Mouse (Mus musculus): ENCODE results near the gene Fgd1.

Fgd1 gene

DNA sequence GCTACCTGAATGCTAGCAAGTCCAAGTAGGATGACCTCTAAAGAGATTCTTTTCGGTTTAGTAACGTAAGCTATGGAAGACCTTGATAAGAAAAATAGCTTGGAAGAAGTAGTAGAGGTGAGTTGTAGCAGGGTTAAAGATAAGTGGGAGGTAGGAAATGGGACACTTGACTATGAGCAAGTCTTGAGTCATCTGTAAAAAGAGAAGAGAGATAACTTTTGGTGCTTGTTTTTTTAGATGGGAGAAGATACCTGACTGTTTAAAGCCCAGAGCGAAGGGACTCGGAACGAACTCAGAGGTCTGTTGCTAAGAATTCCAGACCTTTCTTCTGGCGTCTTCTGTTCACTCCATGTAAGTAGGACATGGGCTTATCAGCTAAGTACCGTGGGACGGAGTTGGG lies at the start of gene Fgd1:
Fgd1 (plus strand) TSS at position 301 of the 400 bp plus-strand sequence.
- DNase-seq (ENCODE audit: low read depth, low spot score), result no peak

DNA sequence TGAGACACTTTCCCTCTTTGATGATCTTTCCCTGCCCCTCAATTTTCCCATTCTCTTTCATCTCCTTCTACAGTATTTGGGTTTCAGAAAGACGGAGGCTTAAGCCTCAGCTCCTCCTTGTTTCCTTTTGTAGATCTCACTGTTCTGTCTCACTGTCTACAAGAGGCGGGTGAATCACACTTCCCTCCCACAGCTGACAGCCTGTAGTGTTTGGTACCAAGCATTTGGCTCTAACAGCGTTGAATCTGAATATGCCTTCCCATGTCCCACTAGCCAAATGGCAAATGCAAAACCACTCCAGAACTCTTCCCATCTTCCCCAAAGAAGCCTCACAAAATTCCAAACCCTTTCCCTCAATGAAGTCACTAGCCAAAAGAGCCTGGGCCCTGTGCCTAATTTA lies 49.2 kb upstream of the Fgd1 start:
- DNase-seq (ENCODE audit: low read depth, low spot score), result no peak

DNA sequence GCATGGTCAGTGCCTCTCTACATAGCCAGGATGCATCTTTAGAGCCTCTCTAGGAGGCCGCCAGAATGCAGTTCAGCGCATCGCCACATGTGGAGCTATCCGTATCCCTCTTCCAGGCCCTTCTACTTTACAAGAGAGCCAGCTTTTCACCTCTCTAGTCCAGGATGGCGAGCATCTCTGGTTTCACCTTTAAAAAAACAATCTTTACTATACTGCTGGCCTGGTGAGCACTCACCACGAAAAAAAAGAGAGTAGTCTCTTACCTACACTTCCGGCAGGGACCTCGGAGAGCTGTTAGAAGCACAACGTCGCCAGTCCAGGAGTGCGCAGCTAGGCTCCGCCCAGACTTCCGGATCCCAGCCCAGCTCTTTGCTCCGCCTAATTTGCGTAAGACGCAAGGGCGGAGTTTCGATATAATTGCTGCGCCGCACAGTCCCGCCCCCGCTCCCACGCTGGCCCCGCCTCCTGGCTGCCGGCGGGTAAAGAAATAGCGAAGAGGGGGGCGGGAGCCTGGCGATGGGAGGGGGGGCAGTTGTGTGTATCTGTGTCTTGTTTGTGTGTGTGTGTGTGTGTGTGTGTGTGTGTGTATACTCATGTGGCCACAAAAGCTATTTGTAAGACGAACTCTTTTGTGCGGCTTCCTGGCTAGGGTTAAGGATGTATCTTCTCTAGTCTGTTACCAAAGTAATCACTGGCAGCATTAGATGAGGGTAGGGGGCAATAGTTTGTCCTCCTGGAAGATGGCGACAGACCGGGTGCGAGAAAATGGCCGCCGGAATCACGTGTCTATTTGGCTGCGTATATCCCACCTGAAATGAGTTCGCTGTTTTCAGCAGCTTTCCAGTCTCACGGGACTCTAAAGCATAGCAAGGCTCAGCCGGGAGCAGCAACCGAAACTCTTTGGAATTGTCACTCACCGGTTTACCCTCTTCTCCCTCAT lies 28.7 kb upstream of the Fgd1 start, which contains the start of gene Gnl3l:
Gnl3l (minus strand) TSS at position 385 of the 940 bp plus-strand sequence.
- DNase-seq (ENCODE audit: low read depth, low spot score), result peak; percentile 94

DNA sequence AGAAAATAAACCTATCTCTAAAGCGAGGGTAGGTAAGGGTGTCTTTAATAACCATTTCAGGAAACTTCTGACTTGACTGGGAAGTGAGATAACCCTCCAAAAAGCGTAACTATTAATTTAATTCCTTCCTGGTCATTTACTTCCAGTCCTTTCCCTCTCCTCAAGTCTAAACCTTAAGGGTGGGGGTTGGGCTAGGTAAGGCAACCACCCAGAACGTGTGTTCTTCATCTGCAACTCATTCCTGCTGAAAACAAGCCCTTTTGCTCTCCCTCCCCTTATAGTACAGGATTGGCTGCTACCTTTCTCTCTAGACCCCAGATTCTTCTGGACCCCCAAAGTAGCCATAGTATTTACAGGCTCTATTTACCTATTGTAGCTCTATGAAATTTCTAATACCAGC lies 28.1 kb upstream of the Fgd1 start:
- DNase-seq (ENCODE audit: low read depth, low spot score), result peak; percentile 46

DNA sequence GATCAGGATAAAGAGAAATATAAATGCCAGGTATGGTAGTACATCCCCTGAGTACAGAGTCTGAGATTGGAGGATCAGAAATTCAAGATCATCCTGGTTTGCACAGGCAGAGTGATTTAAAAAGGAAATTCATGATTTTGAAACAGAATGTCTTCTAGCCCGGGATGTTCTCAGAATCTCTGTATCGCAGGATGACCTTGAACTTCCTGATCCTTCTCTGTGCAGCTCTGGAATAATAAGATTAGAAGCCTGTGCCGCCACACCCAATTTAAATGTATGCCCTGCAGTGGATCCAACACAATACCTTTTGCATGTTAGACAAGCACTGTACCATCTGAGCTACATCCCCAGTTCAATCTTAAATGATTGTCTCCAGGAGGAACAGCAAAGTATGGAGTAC lies 27.2 kb upstream of the Fgd1 start:
- DNase-seq (ENCODE audit: low read depth, low spot score), result peak; percentile 21

DNA sequence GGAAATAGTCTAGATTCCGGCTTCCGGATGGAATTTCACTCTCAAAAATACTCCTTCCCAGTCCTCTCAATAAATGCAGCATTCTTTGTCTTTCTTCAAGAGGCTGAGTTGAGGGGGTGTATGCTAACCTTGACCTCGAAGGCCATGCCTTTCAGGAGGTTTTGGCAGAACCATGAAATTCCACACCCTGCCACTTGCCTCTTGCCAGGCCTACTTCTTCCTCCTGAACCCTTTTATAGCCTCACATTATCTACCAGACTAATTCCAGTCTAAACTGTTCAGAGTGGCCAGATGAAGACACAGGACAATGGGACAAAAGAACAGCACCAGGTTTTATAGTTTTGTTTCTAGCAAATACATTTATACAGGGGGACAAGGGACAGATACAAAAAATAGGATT lies 14.6 kb upstream of the Fgd1 start:
- no peak for DNase-seq (ENCODE audit: low read depth, low spot score)

DNA sequence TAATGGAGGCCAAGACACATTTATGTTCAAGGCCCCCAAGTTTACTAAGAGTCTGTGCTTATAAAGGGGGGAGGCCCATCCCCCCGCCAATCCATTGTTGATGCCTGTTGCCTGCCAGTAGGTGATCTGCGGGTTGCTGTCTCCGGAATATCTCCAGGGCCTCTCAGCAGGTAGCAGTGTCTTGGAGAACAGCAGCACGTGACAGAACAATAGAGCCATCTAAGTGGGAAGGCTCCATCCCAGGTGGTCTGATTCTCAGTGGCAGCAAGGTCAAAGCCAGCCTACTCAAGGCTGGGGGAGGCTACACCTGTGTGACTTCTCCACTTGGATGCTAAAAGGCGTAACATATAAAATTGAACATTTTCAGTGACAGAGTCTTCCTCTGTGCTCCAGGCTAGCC lies 4.7 kb upstream of the Fgd1 start:
- DNase-seq (ENCODE audit: low read depth, low spot score), result peak; percentile 94

DNA sequence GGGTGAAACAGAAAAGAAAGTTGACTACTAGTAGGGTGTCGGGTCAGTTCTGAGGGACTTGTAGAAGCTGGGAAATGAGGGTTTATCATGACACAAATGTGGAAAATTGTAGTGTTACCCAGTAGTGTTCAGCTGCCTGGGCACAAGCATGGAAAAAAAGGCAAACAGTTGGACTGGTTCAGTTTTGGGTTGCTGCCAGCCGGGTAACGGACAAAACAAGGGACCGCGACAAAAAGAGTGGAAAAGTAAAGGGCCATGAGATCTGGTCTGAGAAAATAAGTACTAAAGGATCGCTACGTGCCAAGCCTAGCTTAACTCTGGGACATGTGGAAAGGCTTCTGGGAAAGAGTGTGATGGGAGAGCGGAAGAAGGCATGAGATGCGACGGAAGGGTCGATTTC lies 371 bp downstream of the Fgd1 start:
- DNase-seq (ENCODE audit: low read depth, low spot score), result no peak

DNA sequence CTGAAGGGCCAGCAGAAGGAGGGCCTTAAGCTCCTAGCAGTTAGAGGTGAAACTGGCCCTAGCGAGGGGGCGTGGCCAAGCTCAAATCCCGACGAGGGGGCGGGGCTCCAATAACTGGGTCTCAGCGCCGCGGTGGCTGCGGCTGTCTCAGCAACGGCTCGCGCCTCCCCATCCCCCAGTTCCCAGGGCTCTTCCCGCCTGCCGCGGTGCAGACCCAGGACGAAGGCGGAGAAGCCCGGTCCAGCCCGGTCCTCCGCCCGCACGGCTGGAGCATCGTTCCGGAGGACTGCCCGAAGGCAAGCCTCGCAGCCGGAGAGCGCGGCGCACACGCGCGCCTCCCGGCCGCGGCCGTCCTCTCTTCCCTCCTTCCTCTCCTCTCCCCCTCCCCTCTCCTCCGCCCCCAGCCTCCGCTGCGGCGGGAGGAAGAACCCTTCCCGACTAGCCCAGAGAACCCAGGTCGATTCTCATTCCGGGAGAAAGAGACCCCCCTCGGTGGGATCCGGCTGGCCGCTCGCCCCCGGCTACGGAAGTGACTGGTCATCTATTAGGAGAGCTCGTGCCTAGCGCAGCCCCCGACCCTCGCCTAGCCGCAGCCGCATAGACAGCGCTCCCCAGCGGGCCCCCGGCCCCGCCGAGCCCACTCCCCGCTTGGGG lies 954 bp downstream of the Fgd1 start:
- DNase-seq (ENCODE audit: low read depth, low spot score), result peak; percentile 86

DNA sequence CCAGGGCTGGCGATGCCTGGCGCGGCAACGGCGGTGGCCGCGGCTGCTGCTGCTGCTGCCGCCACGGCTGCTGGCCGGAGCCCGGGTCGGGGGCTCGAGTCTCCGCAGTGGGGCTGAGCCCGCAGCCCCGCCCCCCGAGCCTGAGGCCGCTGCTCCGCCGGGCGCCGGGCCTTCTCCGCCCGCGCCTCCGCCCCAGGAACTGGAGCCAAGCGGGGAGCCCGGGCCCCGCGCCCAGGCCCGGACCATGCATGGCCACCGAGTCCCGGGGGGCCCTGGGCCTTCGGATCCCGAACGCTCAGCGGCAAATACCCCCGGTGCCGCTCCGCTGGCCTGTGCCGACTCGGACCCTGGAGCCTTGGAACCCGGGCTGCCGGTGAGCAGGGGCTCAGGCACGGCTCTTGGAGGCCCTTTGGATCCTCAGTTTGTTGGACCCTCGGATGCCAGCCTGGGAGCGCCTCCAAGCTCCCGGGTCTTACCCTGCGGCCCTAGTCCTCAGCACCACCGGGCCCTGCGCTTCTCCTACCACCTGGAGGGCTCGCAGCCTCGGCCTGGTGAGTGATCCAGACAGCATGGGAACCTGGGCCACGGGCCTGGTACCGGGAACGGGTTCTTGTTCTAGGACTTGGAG lies 1.6 kb downstream of the Fgd1 start:
- DNase-seq (ENCODE audit: low read depth, low spot score), result no peak

DNA sequence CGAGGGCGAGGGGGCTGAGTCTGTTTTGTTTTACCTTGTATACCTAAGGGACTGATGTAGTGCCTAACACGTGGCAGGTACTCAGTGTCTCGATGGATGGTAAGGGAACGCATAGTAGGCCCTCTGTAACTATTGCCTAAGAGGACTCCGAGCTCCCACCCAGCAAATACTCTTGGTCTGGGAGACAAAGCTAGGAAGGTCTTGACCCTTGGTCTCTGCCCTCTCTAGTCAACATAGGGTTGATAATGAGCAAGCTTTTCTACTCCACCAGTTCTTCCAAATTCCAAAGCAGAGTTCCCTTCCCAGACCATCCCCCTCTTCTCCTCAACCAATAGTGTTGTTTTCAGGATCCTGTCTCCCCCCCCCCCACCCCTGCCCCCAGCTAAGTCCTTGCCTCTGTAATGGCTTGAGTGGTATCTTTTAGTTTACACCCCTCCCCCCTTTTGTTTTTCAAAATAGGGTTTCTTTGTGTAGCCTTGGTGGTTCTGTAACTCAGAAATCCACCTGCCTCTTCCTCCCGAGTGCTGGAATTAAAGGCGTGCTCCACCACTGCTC lies 3.8 kb downstream of the Fgd1 start:
- DNase-seq (ENCODE audit: low read depth, low spot score), result peak; percentile 87

DNA sequence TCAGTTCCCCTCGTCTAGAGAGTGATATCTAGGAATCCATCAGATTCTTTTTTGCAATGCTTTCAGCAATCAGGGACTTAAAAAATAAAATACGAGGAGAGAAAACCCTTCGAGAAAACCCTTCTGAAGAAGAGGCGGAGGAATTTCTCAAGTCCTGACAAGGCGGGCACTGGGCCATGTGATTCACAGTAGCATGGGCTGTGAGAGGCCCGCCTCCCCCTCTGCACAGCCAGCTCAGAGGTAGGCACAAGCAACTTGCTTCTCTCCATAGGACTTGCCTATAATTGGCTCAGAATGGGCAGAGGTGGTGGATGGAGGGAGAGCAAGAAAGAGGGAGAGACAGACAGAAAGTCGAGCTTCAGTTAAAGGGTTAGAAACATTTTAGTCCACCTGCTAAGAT lies 4.4 kb downstream of the Fgd1 start:
- DNase-seq (ENCODE audit: low read depth, low spot score), result peak; percentile 46

DNA sequence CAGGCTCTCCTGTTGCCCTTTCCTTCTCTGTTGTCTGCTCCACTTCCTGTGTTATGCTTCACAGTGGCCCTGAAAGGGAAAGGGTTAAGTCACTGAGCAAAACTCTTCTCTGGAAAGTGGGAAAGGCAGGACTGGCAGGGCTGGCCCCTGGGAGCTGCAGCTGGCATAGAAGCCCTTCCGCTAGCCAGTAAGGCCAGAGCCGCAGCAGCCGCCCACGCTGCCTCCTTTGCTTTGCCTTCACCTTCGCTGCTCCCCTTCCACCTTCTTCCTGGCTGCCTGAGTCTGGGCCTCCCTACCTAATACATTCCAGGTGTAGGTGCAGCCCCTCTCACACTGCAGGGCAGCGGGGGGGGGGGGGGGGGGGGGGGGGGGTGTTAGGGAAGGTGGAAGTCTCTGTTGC lies 8.5 kb downstream of the Fgd1 start:
- DNase-seq (ENCODE audit: low read depth, low spot score), result no peak

DNA sequence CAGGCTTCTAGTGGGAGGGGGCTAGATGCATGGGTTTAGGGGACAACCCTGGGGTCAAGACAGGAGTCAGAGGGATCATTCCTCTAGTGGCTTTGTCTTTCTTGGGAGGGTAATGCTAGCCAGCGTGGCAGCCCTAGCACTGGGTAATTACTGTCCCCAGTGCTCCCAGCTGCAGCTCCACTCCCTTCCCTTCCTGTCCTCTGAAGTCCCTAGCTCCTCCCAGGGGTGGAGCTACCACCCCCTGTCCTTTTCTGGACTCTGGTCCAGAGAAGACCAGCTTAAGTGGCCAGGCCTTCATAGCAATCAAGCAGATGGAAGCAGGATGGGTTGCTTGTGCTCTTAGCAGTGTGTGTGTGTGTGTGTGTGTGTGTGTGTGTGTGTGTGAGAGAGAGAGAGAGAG lies 9.6 kb downstream of the Fgd1 start:
- no peak for DNase-seq (ENCODE audit: low read depth, low spot score)

DNA sequence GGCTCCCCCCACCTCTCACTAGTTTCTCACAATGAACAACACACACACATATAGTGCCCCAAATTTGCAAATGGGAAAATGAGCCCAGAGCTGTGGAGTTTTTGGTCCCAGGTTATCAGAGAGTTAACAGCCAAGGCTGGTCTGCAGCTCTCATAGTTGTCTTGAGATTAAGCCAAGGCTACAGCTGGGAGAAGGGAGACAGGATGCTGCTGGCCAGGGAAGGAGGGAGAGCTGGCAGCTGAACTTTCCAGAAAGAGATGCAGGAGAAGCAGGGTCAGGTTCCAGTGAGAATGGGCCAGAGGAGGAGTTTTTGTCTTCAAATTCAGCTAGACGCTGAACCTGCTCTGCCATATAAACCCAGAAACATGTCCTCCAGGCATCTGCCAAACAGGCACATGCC lies 13.4 kb downstream of the Fgd1 start:
- no peak for DNase-seq (ENCODE audit: low read depth, low spot score)

DNA sequence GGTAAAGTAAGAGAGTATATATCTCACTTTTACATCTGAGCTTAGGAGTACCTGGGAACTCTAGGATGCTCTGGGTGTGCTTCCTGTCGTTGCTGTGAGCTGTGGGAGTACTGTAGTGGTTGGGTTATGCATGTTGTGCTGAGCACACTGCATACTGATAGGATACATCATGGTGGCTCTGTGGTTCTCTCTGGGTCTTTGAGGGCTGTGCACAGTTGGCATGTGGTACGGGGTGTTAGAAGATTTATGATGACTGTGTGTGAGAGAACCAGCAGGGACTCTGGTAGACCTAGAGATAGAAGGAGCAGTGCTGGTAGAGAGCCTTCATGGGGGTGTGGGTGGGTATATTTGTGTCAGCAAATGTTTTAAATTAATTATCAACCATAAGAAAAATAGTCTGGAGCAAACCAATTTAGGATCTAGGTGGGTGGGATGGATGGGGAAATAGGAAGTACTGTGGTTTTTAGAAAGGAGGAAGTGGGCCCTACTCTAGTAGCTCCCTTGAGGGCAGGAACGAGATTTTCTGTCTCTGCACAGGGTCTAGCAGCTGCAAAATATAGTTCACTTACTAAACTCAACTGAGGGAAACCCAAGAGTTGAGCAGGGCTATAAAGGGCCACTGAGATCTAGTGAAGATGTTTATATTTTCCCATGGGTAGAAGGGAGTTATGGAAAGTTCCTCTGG lies 15.8 kb downstream of the Fgd1 start:
- no peak for DNase-seq (ENCODE audit: low read depth, low spot score)

DNA sequence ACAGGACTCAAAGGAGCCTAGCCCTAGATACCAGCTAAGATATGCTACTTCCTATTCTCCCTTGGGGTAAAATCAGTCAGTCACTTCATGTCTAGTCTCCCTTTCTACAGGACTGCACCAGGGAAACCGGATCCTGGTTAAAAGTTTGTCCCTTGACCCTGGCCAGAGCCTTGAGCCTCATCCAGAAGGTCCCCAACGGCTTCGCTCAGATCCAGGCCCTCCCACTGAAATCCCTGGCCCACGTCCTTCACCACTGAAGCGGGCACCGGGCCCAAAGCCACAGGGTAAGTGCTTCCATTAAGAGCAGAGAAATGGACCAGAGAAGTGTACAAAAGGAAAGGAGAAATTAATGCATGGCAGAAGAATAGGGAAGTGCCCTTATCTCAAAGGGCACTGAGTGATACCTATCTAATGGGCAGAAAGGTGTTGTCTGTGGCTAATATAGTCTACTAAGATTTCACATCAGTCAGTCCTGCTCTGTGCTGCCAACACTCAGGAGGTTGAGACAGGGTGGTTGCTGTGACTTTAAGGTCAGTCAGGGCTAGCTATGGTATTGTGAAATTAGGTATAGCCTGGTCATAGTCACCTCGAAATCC lies 20.2 kb downstream of the Fgd1 start:
- DNase-seq (ENCODE audit: low read depth, low spot score), result no peak

DNA sequence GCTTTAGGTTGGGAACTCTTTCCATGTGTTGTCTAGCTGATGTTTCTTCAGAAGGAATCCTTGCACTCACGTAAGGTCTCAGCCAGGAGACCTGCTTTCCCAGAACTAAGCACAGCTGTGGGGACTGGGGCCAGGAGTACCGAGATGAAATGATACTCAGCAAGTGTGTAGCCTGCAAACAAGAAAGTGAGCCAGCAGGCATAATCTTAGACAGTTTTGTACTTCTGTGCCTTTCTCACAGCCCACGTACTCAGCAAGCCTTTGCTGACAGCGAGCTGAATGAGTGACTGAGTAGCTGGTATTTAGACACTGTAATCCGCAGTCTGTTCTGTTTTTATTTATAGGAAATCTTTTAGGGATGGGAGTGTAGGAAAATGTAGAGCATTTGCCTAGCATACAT lies 21.9 kb downstream of the Fgd1 start:
- no peak for DNase-seq (ENCODE audit: low read depth, low spot score)

DNA sequence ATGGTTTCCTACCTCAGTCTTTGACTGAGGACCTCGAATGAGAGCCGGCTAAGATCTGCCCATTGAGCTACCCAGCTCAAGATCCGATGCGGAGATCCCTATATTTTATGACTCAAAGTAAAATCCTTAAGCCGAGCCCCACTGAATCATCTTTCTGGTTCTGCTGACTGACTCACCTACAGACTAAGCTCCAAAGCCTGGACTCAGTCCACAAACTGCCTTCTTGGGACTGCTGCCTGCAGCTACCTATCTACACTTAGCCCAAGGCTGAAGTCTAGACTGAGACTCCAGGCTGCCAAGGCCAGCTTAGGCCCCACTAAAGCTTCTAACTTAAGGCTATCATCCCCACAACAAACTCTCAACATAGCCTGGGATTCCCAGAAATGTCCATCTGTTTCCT lies 30.1 kb downstream of the Fgd1 start:
- DNase-seq (ENCODE audit: low read depth, low spot score), result no peak

DNA sequence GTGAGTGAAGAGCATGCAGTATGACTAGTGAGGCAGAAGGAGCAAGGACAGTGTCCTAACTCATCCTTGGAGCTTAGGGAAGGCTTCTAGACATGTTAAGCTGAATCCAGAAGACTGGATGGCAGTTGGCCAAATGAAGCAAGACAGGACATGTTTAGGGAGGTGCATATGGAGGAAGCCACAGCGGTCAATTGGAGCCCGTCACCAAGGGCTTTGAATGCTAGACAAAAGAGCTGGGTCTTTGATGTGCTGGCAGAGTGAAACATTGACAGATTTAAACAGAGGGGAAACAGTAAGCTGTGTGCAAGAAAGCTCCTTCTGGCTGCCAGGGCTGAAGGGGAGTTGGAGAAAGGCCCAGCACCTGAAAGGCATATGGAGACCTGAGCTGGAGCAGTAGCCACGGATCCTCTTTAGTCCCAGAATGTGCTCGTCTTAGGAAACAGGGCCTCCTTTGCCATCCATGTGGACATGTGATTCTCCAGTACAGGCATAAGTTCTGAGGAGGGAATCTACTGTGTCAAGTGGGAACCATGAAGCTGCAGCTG lies 31.1 kb downstream of the Fgd1 start:
- no peak for DNase-seq (ENCODE audit: low read depth, low spot score)

DNA sequence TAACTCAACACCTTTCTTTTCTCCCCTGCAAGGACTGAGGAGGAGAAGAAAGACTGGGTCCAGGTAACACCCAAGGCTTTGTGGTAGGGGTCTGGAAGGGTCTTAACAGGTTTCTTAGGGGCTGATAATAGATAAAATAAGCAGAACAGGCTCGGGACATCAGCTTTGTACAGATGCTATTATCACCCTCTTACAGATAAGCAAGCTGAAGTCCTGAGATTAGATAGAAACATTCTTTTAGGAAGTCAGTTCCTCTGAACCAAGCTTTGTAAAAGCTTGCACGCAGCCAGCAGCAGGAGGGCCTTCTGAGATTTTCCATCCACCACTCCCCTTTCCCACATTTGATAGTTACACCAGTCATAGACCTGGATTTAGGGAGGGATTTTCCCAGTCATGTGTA lies 39.6 kb downstream of the Fgd1 start:
- DNase-seq (ENCODE audit: low read depth, low spot score), result no peak

All from ES-CJ7 (cell line).